Mouse (Mus musculus) MEL (cell line): ENCODE results near the gene Adamtsl3.

Experiments used
- CHD2 ChIP-seq: IDR thresholded peaks from 2 replicates; pipeline ENCODE4 v1.6.1; 2011; ENCODE audit warnings: low read length, improper control_type of control experiment
- ELF1 ChIP-seq: IDR thresholded peaks from 2 replicates; pipeline ENCODE4 v1.6.1; 2014; ENCODE audit warnings: low read depth, mild to moderate bottlenecking, inconsistent platforms, low read length, improper control_type of control experiment, moderate library complexity
- EP300 ChIP-seq, 2 experiments: IDR thresholded peaks; 2 replicates each; pipeline ENCODE4 v1.6.1; 2011; ENCODE audit warnings: improper control_type of control experiment in 2 of 2, low read length in 2 of 2, low read depth in 1 of 2, mild to moderate bottlenecking in 1 of 2
- POLR2A ChIP-seq, 2 experiments: IDR thresholded peaks; 2 replicates each; pipeline ENCODE4 v1.6.1; 2011 to 2012; ENCODE audit warnings: low read length in 2 of 2, mild to moderate bottlenecking in 2 of 2, control low read depth in 1 of 2, improper control_type of control experiment in 1 of 2, low read depth in 1 of 2, moderate library complexity in 1 of 2; ENCODE audit not compliant: control insufficient read depth in 1 of 2, insufficient read depth in 1 of 2, poor library complexity in 1 of 2
- POLR2AphosphoS2 ChIP-seq: IDR thresholded peaks from 2 replicates; pipeline ENCODE4 v1.6.1; 2011; ENCODE audit warnings: low read length, improper control_type of control experiment
- SMC3 ChIP-seq: IDR thresholded peaks from 2 replicates; pipeline ENCODE4 v1.6.1; 2011; ENCODE audit warnings: low read depth, low read length, improper control_type of control experiment
- TCF12 ChIP-seq: IDR thresholded peaks from 2 replicates; pipeline ENCODE4 v1.6.1; 2014; ENCODE audit warnings: low read depth, mild to moderate bottlenecking, inconsistent platforms, low read length, improper control_type of control experiment, moderate library complexity

- TF ChIP-seq CHD2 = no peak
- TF ChIP-seq POLR2AphosphoS2 = no peak
- no peak for TF ChIP-seq TCF12
- TF ChIP-seq ELF1 = no peak
- TF ChIP-seq EP300 (IDR thresholded peaks at IDR 0.05; ENCODE audit: low read depth in 1 of 2, low read length in 2 of 2) = no peak
- no peak for TF ChIP-seq POLR2A (IDR thresholded peaks at IDR 0.05; ENCODE audit: control insufficient read depth in 1 of 2, insufficient read depth in 1 of 2, low read depth in 1 of 2, low read length in 2 of 2, poor library complexity in 1 of 2)
- TF ChIP-seq SMC3 = no peak
These were observed 40.9 kb upstream of the Adamtsl3 start for GRCm38 (mm10) chr7:82294611-82295010.
